Mouse (Mus musculus): ENCODE measurements around the gene Atp10b. TPM values are rescaled to one million over a fixed set of nuclear protein-coding genes. Genes with fewer than 3 reads are reported as not detected.

Atp10b gene
- polyA plus RNA-seq, 1 experiment: 0.31 TPM

GRCm38 (mm10) chr11:43174359-43175116 lies 24.9 kb downstream of the Atp10b start:
- 10% methylated on average over 6 of the region's 6 CpGs for WGBS
- TF ChIP-seq CTCF (IDR thresholded peaks at IDR 0.05; ENCODE audit: borderline replicate concordance, control insufficient read depth, extremely low read depth, insufficient read depth, low read length, poor library complexity) (no peak), POLR2A (IDR thresholded peaks at IDR 0.05; ENCODE audit: control insufficient read depth, extremely low read depth, insufficient read depth, low read length, poor library complexity) (no peak)
- Histone ChIP-seq H3K36me3 (ENCODE audit: control insufficient read depth, insufficient read depth, low read length) (no peaks in the 10 kb centered on the region), H3K27me3 (ENCODE audit: control insufficient read depth, insufficient read depth, low read length) (no peaks in the 10 kb centered on the region), H3K27ac (ENCODE audit: control insufficient read depth, insufficient read depth, low read length) (no peak overlapping the region), H3K4me3 (ENCODE audit: control insufficient read depth, insufficient read depth, low read length) (no peak overlapping the region), H3K4me1 (replicated peaks; ENCODE audit: control insufficient read depth, insufficient read depth, low read length) (no peaks in the 10 kb centered on the region)
- no peak for DNase-seq

DNA sequence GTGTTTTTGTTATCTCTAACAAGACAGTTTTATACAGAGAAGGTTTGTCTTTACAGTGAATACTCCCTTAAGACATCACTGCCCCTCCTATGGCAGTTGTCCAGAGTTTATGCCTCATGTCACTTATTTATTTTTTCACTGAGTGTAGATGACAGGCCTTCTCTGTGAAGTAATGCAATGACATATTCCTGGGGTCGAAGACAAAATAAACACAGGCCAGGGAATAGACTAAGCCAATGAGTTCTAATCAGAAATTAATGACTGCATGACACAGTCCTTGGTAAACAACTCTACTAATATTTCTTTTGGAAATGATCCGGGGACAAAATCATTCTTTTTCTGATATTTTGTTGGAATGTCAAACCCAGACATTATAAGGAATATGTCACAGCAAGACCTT lies 32.7 kb downstream of the Atp10b start:
- TF ChIP-seq POLR2A (IDR thresholded peaks at IDR 0.05; ENCODE audit: control insufficient read depth, extremely low read depth, insufficient read depth, low read length, poor library complexity) (no peak), CTCF (IDR thresholded peaks at IDR 0.05; ENCODE audit: borderline replicate concordance, control insufficient read depth, extremely low read depth, insufficient read depth, low read length, poor library complexity) (no peak)
- 82% methylated on average over 2 of the region's 2 CpGs for WGBS
- no peak for DNase-seq
- Histone ChIP-seq H3K4me1 (replicated peaks; ENCODE audit: control insufficient read depth, insufficient read depth, low read length) (no peaks in the 10 kb centered on the region), H3K27me3 (ENCODE audit: control insufficient read depth, insufficient read depth, low read length) (no peaks in the 10 kb centered on the region), H3K27ac (ENCODE audit: control insufficient read depth, insufficient read depth, low read length) (no peak overlapping the region), H3K4me3 (ENCODE audit: control insufficient read depth, insufficient read depth, low read length) (no peak overlapping the region), H3K36me3 (ENCODE audit: control insufficient read depth, insufficient read depth, low read length) (no peaks in the 10 kb centered on the region)

- no peak for DNase-seq
- Histone ChIP-seq H3K27me3 (ENCODE audit: control insufficient read depth, insufficient read depth, low read length) (no peaks in the 10 kb centered on the region), H3K27ac (ENCODE audit: control insufficient read depth, insufficient read depth, low read length) (no peak overlapping the region), H3K4me1 (replicated peaks; ENCODE audit: control insufficient read depth, insufficient read depth, low read length) (no peaks in the 10 kb centered on the region), H3K4me3 (ENCODE audit: control insufficient read depth, insufficient read depth, low read length) (no peak overlapping the region), H3K36me3 (ENCODE audit: control insufficient read depth, insufficient read depth, low read length) (no peaks in the 10 kb centered on the region)
- TF ChIP-seq POLR2A (IDR thresholded peaks at IDR 0.05; ENCODE audit: control insufficient read depth, extremely low read depth, insufficient read depth, low read length, poor library complexity): no peak
- TF ChIP-seq CTCF (IDR thresholded peaks at IDR 0.05; ENCODE audit: borderline replicate concordance, control insufficient read depth, extremely low read depth, insufficient read depth, low read length, poor library complexity): no peak
- WGBS: 47% methylated on average over 1 of the region's 1 CpGs
Observed at GRCm38 (mm10) chr11:43182816-43183215, 33.1 kb downstream of the Atp10b start.

DNA sequence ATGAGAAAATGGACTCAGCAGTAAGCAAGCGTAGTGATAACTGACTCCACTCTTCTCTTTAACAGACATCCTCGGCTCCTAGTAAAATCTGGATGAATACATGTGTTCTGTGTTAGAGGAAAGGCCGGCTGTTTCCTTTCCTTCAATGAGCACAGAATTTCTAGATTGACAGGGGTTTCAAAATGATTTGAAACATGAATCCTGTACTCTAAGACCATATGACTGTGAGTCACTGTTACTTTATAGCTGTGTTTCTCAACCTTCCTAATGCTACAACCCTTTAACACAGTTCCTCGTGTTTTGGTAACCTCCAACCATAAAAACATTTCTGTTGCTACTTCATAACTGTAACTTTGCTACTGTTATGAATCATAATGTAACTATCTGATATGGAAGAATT lies 33.8 kb downstream of the Atp10b start:
- no peaks in the 10 kb centered on the region for H3K27me3 ChIP-seq (ENCODE audit: control insufficient read depth, insufficient read depth, low read length)
- DNase-seq: no peak
- 90% methylated on average over 4 of the region's 4 CpGs for WGBS
- H3K27ac ChIP-seq (ENCODE audit: control insufficient read depth, insufficient read depth, low read length): no peak overlapping the region
- no peaks in the 10 kb centered on the region for H3K4me1 ChIP-seq (replicated peaks; ENCODE audit: control insufficient read depth, insufficient read depth, low read length)
- H3K36me3 ChIP-seq (ENCODE audit: control insufficient read depth, insufficient read depth, low read length): no peaks in the 10 kb centered on the region
- TF ChIP-seq CTCF (IDR thresholded peaks at IDR 0.05; ENCODE audit: borderline replicate concordance, control insufficient read depth, extremely low read depth, insufficient read depth, low read length, poor library complexity) (no peak), POLR2A (IDR thresholded peaks at IDR 0.05; ENCODE audit: control insufficient read depth, extremely low read depth, insufficient read depth, low read length, poor library complexity) (no peak)
- no peak overlapping the region for H3K4me3 ChIP-seq (ENCODE audit: control insufficient read depth, insufficient read depth, low read length)

GRCm38 (mm10) chr11:43186291-43186690 lies 36.6 kb downstream of the Atp10b start:
- H3K4me3 ChIP-seq (ENCODE audit: control insufficient read depth, insufficient read depth, low read length): no peak overlapping the region
- 85% methylated on average over 6 of the region's 6 CpGs for WGBS
- no peak overlapping the region for H3K27ac ChIP-seq (ENCODE audit: control insufficient read depth, insufficient read depth, low read length)
- no peak for TF ChIP-seq POLR2A (IDR thresholded peaks at IDR 0.05; ENCODE audit: control insufficient read depth, extremely low read depth, insufficient read depth, low read length, poor library complexity)
- TF ChIP-seq CTCF (IDR thresholded peaks at IDR 0.05; ENCODE audit: borderline replicate concordance, control insufficient read depth, extremely low read depth, insufficient read depth, low read length, poor library complexity): no peak
- no peaks in the 10 kb centered on the region for H3K36me3 ChIP-seq (ENCODE audit: control insufficient read depth, insufficient read depth, low read length)
- no peaks in the 10 kb centered on the region for H3K27me3 ChIP-seq (ENCODE audit: control insufficient read depth, insufficient read depth, low read length)
- DNase-seq: no peak
- H3K4me1 ChIP-seq (replicated peaks; ENCODE audit: control insufficient read depth, insufficient read depth, low read length): no peaks in the 10 kb centered on the region

GRCm38 (mm10) chr11:43189817-43190593 lies 40.3 kb downstream of the Atp10b start:
- H3K4me3 ChIP-seq (ENCODE audit: control insufficient read depth, insufficient read depth, low read length): no peak overlapping the region
- no peak overlapping the region for H3K27ac ChIP-seq (ENCODE audit: control insufficient read depth, insufficient read depth, low read length)
- no peak for DNase-seq
- TF ChIP-seq CTCF (IDR thresholded peaks at IDR 0.05; ENCODE audit: borderline replicate concordance, control insufficient read depth, extremely low read depth, insufficient read depth, low read length, poor library complexity): no peak
- no peak for TF ChIP-seq POLR2A (IDR thresholded peaks at IDR 0.05; ENCODE audit: control insufficient read depth, extremely low read depth, insufficient read depth, low read length, poor library complexity)
- 95% methylated on average over 3 of the region's 3 CpGs for whole genome bisulfite sequencing
- no peaks in the 10 kb centered on the region for H3K36me3 ChIP-seq (ENCODE audit: control insufficient read depth, insufficient read depth, low read length)
- no peaks in the 10 kb centered on the region for H3K27me3 ChIP-seq (ENCODE audit: control insufficient read depth, insufficient read depth, low read length)
- no peaks in the 10 kb centered on the region for H3K4me1 ChIP-seq (replicated peaks; ENCODE audit: control insufficient read depth, insufficient read depth, low read length)

Data from thymus, adult 2 months (tissue).